ENCODE assay signal across 12 mouse cellular contexts in genomic region chr15:13859193-13859592, GRCm38 (mm10).
DNase-seq lines count a peak whose midpoint lies in the region; ATAC-seq and TF ChIP-seq lines count a peak whose summit lies in the region.
"Had no signal": no experiment of that assay in that cellular context is flagged by ENCODE, and none has a peak within 500 bp of the region (broad histone marks: within the 10 kb centered on the region; RNA-seq: fewer than 3 reads in every experiment).

No protein-coding gene starts in this region.

- peak; percentile 13 to 17 for DNase-seq in cerebellum, postnatal 14 days
- DNase-seq in cerebellum, adult 8-10 months = no peak
- peak; percentile 3 to 4 for DNase-seq in kidney, postnatal 4 days
- no peak for DNase-seq in kidney, adult 2 months
- peak; percentile 36 for DNase-seq in 3T3-L1 (ENCODE audit: low read depth, low spot score)
- DNase-seq in brain, embryonic 14.5 days (ENCODE audit: low read depth) = peak; percentile 24
- DNase-seq in ovary, postnatal 36 days (ENCODE audit: low spot score) = no peak
- DNase-seq: B cell, adult 2 months; right cerebral cortex, postnatal 14 days had no signal

- WGBS in kidney, adult 2 months = 93% methylated on average over 1 of the region's 1 CpGs

- TF ChIP-seq CTCF in kidney, adult 2 months (conservative IDR thresholded peaks at IDR 0.05; ENCODE audit: insufficient read depth, insufficient read length, low read depth, low read length) = no peak
- peak; percentile 13 for TF ChIP-seq CTCF in brain, embryonic 14.5 days (IDR thresholded peaks at IDR 0.05; ENCODE audit: borderline replicate concordance, extremely low read depth, insufficient read depth, insufficient read length)

- H3K27ac ChIP-seq in kidney, adult 2 months (ENCODE audit: insufficient read depth, low read depth, low read length) = no peak overlapping the region
- H3K27ac ChIP-seq: liver, embryonic 15.5 days had no signal

- H3K27me3 ChIP-seq in kidney, adult 2 months (replicated peaks; ENCODE audit: control insufficient read depth, insufficient read depth, low read length) = no peaks in the 10 kb centered on the region
- H3K27me3 ChIP-seq: liver, embryonic 15.5 days had no signal

- no peak for ATAC-seq in megakaryocyte, adult 5-6 weeks (ENCODE audit: poor library complexity, severe bottlenecking)
- ATAC-seq: activated CD4-positive, CD25-positive, alpha-beta regulatory T cell, adult 4 months had no signal

- H3K36me3 ChIP-seq in kidney, adult 2 months (ENCODE audit: control insufficient read depth, insufficient read depth, low read length) = no peaks in the 10 kb centered on the region
- H3K36me3 ChIP-seq: liver, embryonic 15.5 days had no signal

- no peak for TF ChIP-seq POLR2A in kidney, adult 2 months (IDR thresholded peaks at IDR 0.05; ENCODE audit: low read depth, low read length)
- TF ChIP-seq POLR2A in brain, embryonic 14.5 days (IDR thresholded peaks at IDR 0.05; ENCODE audit: borderline replicate concordance, extremely low read depth, insufficient read depth, insufficient read length, poor library complexity, severe bottlenecking) = no peak

- H3K4me3 ChIP-seq in kidney, adult 2 months (ENCODE audit: insufficient read depth, low read depth, low read length) = no peak overlapping the region
- H3K4me3 ChIP-seq: liver, embryonic 15.5 days had no signal

- no peaks in the 10 kb centered on the region for H3K4me1 ChIP-seq in kidney, adult 2 months (ENCODE audit: control insufficient read depth, insufficient read depth, low read length)
- H3K4me1 ChIP-seq: liver, embryonic 15.5 days had no signal

Comparison
In these comparisons a context has a peak if more than half of its experiments do, and no peak if none do; other contexts are left out.
1. DNase-seq: peak in cerebellum, postnatal 14 days (2 of 2), kidney, postnatal 4 days (2 of 2), 3T3-L1 (single experiment) and brain, embryonic 14.5 days (single experiment); none in cerebellum, adult 8-10 months (single experiment), kidney, adult 2 months (single experiment) and ovary, postnatal 36 days (single experiment).